In the genomic region with DNA sequence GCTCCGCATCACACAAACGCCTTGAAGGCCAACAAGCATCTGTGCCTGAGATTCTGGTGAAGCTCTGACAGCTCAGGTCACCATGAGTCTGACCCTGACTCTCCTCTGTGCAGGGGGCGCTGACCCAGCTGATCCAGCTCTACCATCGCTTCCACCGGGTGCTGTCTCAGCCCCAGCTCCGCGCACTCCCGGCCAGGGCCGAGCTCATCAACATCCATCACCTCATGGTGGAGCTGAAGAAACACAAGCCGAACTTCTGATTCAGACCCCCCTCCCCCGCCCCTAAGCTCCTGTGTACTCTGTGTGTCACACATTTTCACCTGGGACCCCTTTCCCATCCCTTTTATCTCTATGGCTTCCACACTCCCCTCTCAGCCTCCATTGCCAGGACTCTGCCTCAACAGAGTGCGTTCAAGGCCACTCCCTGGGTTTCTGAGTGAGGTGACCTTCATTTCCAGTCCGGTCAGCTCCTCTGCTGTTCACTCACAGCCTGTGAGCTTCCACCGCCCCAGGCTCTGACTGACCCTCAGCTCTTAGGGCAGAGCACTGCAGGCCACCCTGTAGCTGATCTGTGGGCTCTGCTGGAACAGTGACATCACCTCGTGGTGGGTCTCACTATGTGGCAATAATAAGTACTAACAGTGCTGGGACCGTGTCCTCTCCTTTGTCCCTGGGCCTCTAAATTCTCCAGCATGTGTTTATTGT, we compare ENCODE assay signal across 12 mouse cellular contexts.
"Had no signal": no experiment of that assay in that cellular context is flagged by ENCODE, and none has a peak within 500 bp of the region (broad histone marks: within the 10 kb centered on the region; RNA-seq: fewer than 3 reads in every experiment).

No protein-coding gene starts in this region.

- DNase-seq: kidney, postnatal 14 days; layer of hippocampus, adult 9-11 months; liver; lung, adult 18-20 months; lung, postnatal 10 days; lung, postnatal 36 days; retina, postnatal 1 day; right cerebral cortex, postnatal 25 days; spleen, adult 18-20 months; thymus, adult 2 months; thymus, postnatal 14 days; thymus, postnatal 4 days had no signal
